Comparison of ENCODE assay signal across 12 mouse cellular contexts in the genomic region with DNA sequence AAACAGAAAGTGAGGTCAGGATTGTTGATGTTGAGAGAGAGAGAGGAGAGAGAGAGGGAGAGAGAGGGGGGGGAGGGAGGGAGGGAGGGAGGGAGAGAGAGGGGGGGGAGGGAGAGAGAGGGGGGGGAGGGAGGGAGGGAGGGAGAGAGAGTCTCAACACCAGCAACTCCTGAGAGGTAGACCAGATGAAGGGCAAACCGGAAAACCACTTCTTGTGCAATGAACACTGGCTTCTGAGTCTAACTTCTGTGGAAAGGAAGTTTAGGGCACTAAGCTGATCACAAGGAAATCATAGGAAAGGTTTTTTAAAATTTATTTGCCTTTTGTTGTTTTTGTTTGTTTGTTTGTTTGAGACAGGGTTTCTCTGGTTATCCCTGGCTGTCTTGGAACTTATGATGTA.
"Had no signal": no experiment of that assay in that cellular context is flagged by ENCODE, and none has a peak within 500 bp of the region (broad histone marks: within the 10 kb centered on the region; RNA-seq: fewer than 3 reads in every experiment).

No protein-coding gene starts in this region.

- DNase-seq: retina, postnatal 1 day; right cerebral cortex, adult 18-20 months; right cerebral cortex, postnatal 14 days; right cerebral cortex, postnatal 25 days; right cerebral cortex, postnatal 4 days; spleen, adult 18-20 months; thymus, adult 18-20 months; thymus, adult 2 months; thymus, postnatal 14 days; thymus, postnatal 25 days; thymus, postnatal 36 days; thymus, postnatal 4 days had no signal
